Mouse (Mus musculus) spleen, postnatal 14 days (tissue): ENCODE data around the gene Cox8c.

Experiments used
- DNase-seq, 2 experiments: peaks; one replicate each; pipeline ENCODE4 v3.0.0; 2021 to 2022; ENCODE audit warnings: low spot score in 2 of 2

Gene Cox8c

GRCm38 (mm10) chr12:102899091-102899490 lies at the start of gene Cox8c:
TSS of gene Cox8c (plus strand) at chr12:102899316.
- no peak for DNase-seq

GRCm38 (mm10) chr12:102860806-102861205 lies 38.3 kb upstream of the Cox8c start:
- DNase-seq, result no peak

GRCm38 (mm10) chr12:102869802-102870201 lies 29.3 kb upstream of the Cox8c start:
- no peak for DNase-seq

- DNase-seq, result no peak
Observed at GRCm38 (mm10) chr12:102870527-102870926, 28.6 kb upstream of the Cox8c start.

DNA sequence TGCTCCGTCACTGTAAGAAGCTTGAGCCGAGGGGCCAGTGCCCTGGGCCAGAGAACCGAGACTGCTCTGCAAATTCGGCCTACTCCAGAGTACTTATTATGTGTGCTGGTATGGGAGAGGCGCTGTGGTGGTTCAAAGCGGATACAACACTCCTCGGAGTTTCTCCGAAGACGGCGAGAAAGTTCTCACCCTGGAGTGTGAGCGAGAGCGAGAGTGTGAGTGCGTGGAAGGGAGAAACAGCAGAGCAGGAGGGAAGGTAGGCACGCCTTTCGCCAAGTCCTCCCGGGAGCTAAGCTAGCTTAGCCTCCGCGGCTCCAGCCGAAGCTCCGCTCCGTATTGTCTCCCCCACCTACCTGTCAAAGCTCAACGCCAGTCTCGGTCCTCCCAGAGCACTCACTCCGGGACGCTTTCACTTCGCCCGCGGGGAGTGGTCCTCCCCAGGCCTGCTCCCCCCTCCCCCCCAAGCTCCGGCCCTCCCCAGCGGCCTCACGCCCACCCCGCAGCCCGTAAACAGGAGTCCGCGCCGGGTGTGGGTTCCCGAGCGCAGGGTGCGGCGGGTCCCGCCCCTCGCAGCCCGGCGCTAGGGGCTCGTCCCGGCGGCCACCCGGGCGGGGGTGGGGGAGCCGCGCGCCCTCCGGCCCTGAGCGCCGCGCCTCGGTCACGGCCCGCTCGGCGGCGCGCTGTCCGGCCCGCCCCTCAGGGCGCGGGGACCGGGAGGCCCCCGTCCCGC lies 21.6 kb upstream of the Cox8c start:
- DNase-seq, result peak; percentile 12 to 30

DNA sequence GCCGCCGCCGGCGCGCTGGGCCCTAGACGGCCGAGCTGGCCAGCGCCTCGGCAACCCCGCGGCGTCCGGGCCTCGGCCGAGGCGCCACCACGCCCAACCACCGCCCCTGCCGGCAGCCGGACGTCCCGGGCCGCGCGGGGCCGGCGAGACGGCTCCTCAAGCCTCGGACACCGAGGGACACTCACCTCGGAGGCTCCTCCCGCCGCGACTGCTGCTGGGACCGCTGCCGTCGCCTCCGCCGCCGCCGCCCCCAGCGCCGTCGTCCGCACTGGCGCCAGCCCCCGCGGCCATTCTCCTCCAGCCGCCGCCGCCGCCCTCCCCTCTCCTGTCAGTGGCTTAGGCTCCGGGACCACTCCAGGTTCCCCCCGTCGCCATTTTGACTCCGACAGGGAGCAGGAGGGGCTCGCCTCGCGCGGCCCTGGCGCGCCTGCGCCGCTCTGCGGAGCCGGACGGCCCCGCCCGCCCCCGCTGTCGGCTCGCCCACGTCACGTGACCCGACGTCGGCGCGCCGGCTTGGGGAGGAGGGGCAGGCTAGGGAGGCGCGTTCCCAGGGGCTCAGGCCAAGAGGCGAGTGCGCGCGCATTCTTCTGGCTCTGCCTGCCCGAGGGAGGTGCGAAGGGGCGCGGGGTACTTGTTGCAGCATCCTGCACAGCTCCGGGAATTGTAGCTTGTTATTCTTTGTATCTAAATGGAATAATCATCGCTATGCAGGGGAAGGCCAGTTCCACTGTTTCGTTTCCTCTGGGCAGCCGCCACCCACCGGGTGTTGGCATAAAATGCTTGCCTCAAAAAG lies 20.9 kb upstream of the Cox8c start, which contains the start of gene Btbd7:
TSS of gene Btbd7 (minus strand) at position 441 of the 793 bp plus-strand sequence.
- peak; percentile 92 to 95 for DNase-seq

DNA sequence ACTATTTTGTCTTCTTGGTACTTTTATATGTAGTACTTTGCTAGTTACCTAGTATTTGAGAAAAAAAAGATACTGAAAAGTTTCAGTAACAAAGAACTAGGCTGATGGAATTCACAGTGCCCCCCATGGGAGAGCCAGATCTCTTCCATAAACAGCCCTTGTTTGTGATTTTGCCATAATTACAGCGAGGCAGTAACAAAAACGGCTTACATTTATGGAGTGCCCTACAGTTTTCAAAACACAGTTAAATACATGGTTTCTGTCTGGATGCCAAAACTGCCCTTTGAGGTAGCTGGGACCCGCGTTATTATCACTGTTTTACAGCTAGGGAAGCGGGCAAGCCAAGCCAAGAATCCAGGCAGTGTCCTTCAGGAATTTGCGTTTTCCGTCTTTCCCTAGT lies 20.2 kb upstream of the Cox8c start:
- DNase-seq, result no peak

- DNase-seq, result no peak
Observed at GRCm38 (mm10) chr12:102885735-102886134, 13.4 kb upstream of the Cox8c start.

- DNase-seq, result no peak
Observed at GRCm38 (mm10) chr12:102887366-102887765, 11.8 kb upstream of the Cox8c start.

GRCm38 (mm10) chr12:102888568-102888967 lies 10.5 kb upstream of the Cox8c start:
- no peak for DNase-seq

GRCm38 (mm10) chr12:102908191-102908590 lies 9.1 kb downstream of the Cox8c start:
- DNase-seq, result no peak

DNA sequence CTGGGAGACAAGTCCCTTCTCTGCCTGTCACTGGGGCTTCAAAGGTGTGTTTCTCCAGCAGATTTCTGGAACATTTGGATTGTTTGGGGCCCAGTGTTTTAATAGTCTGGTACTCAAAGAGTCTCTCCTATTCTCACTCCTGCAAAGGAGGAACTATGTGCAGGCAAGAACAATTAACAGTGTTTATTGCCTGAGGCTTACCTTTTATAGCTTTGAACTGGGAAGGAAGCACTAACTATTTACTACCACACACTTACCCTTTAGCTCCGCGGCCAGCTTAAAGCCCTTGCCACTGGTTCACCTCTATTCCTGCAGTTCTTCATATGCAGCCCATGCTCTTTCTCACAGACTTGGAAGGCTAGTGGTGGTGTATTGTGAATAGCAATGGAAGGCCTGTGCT lies 17.0 kb downstream of the Cox8c start:
- no peak for DNase-seq

DNA sequence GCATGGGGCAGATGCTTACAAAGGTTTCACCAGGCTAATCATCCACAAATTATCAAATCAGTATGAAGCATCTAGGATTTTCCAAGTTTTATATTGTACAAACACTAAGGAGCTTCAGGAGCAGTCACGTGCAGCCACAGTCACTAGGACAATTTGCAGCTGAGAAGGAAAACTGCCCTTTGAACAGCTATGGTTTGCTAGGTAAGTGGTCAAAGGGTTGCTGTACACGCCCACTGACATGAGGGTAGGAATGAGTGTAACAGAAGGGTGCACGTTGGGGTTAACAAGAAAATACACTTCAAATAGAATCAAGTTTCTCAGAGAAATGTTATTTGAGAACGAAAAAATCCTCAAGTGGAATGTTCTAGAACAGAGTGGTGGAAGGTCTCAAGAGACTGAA lies 30.6 kb downstream of the Cox8c start:
- no peak for DNase-seq

GRCm38 (mm10) chr12:102930335-102930734 lies 31.2 kb downstream of the Cox8c start:
- no peak for DNase-seq

DNA sequence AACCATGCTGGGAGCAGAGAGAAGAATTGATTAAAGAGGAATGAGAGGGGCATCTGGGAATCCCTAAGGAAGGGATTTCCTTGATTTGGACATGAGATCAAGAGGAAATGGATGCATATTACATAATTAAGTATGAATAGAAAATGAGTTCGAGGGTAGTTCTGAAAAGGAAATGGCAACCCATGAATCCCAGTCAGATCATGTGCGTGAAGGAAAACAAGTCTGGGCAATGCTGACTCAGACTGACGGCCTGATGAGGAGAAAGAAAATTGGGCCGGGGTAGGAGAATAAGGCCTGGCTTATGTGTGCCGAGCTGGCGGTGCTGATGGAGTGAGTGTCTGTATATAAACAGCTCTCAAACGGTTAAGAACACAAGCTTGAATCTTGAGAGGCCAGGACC lies 31.7 kb downstream of the Cox8c start:
- DNase-seq, result no peak

GRCm38 (mm10) chr12:102935892-102936291 lies 36.8 kb downstream of the Cox8c start:
- DNase-seq, result no peak

DNA sequence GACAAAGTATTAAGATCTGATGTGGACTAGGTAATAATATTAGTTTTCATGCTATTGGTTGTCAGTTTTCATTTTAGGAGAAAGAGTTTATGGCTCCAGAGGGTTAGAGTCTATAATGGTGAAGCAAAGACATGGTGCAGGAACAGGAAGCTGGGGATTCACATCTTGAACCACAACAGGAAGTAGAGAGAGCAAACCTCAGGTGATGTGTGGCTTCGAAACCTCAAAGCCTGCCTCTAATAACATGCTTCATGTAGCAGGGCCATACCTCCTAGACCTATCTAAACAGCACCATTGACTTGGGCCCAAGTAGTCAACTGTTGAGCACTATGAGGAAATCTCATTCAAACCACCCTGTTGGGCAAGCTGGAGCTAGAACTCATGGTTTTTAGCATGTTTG lies 46.5 kb downstream of the Cox8c start:
- DNase-seq, result no peak

DNA sequence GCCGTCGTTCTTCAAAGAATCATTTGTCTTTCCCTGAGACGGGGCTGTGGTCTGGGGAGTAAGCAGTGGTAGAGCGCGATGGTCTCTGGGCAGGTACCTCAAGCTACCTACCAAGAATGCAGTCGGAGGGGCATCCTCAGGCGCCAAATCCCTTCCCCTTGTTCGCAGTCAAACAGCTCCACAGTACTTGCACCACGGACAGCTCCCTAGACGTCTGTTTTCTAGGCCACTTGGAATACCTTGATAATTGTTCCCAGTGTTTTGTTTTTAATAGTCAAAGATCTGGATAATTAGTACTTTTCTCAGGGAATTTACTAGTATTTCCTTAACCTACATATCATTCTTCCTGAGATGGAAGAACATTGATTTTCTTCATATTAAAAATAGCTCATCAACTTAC lies 48.7 kb downstream of the Cox8c start:
- DNase-seq, result no peak

DNA sequence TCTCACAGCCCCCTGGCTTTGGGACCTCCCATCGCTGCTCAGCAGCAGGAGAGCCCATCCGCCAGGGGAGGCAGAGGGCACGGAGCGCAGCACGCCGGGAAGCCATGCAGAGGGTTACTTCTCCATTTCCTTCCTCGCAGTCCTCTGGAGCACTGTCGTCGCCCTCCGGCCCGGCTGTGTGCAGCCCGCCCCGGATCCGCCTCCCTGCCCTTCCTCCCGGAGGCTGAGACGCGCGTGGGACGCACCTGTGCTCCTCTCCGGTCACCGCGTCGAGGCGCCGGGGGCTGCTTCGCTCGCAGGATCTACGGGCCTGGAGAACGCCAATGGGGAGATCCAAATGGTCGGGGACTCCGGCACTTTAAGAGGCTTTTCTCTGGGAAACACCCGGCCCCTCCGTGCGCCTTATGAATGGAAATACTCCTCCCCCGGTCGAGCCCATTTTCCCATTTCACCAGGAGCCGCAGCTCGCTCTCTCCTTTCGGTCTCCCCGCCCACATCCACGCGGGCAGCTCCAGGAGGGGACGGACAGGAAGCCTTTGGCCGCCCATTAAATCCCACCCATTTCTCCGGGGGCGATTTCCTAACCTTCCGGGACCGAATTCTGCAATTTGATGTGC lies 49.8 kb downstream of the Cox8c start, which contains the start of gene Unc79:
TSS of gene Unc79 (plus strand) at position 82 of the 617 bp plus-strand sequence.
- DNase-seq, result no peak

- DNase-seq, result no peak
Observed at GRCm38 (mm10) chr12:102949395-102950208, 50.5 kb downstream of the Cox8c start.
